Mouse (Mus musculus) testis, postnatal 14 days (tissue): ENCODE data around the gene Ltc4s.

Experiments
- DNase-seq: peaks from one replicate; pipeline ENCODE4 v3.0.0; 2021; ENCODE audit warnings: low spot score

The Ltc4s gene

DNA sequence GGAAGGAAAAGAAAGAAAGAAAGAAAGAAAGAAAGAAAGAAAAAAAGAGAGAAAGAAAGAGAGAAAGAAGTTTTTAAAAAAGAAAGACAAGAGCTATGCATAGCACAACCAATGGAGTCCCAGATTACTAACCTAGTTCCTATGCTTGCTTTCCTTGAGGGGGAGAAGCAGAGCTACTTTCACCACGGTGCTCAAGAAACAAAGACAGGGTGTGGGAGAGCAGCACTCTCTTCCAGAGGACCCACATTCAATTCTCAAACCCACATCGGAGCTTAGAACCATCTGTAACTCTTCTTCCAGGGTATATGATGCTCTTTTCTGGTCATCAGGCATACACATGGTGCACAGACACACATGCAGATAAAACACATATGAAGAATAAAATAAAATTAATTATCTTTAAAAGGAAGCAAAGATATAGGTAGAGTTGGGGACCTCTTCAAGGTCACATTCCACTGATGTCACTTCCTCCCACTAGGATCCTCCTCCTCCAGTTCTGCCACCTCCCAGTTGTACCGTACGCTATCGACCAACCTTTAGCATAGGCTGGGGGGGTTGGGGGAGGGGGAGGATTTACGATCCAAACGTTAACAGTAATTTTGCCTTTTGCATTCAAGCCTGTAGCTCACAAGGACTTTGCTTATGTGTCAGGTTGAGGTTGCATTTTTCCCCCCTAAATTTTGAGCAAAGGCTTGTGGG is 10.2 kb upstream of the Ltc4s start:
- no peak for DNase-seq

DNA sequence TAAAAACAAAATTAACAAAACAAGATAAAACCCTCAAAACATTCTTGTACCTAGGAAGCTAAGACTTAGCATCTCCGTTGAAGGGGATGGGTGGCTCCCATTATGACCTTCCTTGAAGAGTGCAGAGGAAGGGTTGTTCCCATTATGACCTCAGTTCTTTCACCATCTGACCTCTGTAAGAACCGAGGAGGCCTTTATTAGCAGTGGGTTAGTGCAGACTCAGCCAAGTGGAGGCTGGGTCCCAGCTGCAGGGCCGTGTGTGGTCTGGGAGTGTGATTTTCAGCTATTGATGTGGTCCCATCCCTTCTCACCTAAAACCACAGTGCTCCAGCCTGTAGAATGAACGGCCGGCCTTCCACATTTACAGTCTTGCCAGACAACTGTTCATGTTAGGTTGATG is 6.9 kb upstream of the Ltc4s start:
- DNase-seq: no peak

DNA sequence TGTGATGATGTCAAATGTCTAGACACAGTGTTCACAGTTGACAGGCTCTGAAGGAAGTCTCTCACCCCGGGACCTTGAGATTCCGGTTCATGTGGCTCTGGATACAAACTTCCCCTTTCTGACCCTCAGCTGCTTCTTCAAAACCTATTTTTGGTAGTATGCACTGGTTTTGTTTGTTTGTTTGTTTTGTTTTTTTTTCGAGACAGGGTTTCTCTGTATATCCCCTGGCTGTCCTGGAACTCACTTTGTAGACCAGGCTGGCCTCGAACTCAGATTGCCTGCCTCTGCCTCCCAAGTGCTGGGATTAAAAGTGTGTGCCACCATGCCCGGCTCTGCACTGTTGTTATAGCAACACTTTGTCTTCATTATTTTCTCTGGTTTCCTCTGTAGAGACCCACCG is 5.5 kb upstream of the Ltc4s start:
- DNase-seq: no peak

DNA sequence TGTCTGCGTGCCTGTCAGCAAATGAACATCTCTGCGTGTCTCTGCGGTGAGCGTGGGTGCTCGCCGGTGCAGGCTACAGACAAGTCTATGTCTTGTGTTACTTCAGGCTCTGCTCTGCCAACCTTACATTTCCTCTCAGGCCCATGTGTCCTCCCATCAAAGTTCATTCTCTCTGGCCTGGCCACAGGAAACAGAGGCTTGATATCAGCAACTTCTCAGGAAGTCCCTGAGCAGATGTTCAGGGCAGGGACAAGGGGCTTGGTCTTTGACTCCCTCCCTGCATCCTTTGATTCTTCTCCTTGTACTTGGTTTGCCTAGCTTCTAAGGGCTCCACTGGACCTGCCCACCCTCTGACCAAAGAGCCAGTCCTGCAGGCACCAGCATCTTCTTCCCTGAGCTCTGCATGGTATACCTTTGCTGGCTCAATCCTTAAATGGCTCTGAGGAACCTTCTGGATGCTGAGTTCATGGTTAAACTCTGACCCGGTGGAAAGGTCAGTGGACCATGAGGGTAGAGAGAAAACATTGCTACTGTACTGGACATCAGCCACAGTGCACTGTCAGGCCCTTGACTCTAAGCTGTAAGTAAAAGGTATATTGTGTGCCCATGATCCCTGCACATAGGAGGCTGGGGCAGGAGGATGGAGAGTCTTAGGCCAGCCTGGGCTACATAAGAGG is 2.0 kb upstream of the Ltc4s start:
- no peak for DNase-seq

DNA sequence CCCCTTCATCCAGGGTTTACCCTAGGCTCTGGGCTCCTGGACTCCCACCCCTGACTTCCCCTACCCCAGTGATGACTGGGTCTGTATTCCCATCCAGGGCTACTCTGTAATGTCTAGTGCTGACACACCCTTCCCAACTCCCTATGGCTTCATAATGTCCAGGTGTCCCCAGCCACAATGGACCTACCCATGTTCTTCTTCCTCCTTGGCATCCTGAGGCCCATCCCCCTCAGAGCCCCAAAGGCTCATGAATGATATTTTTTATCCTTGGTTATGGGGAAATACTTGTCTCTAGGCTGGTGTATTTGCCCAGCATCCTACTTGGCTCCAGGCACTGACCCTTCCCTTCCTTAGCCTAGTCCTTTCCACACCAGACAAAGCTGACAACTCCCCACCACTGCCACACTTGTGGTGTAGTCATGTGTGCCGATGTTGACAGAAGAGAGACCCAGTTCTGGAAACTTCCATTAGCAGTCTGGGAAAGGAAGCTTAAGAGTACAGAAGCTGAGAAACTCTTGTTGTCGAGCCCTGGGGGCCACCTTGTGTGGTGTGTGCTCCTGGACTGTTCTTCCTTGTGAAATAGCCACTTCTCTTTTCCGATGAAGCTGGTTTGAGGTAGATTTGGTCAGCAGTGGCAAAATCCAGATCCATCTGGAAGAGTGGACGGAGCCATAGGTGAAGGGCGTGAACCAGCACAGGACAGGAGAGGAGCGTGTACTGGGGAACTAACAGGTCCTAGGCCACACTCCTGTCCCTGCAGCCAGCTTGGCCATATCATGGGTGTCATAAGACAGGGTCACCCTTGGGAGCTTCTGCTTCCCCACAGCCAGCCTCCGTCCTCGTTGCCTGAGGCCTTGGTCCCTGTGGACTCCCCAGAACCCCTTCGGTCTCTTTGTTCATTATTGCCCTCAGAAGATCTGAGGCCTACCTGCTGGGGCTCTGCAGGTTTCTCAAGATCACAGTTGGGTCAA is 690 bp upstream of the Ltc4s start:
- DNase-seq: no peak

DNA sequence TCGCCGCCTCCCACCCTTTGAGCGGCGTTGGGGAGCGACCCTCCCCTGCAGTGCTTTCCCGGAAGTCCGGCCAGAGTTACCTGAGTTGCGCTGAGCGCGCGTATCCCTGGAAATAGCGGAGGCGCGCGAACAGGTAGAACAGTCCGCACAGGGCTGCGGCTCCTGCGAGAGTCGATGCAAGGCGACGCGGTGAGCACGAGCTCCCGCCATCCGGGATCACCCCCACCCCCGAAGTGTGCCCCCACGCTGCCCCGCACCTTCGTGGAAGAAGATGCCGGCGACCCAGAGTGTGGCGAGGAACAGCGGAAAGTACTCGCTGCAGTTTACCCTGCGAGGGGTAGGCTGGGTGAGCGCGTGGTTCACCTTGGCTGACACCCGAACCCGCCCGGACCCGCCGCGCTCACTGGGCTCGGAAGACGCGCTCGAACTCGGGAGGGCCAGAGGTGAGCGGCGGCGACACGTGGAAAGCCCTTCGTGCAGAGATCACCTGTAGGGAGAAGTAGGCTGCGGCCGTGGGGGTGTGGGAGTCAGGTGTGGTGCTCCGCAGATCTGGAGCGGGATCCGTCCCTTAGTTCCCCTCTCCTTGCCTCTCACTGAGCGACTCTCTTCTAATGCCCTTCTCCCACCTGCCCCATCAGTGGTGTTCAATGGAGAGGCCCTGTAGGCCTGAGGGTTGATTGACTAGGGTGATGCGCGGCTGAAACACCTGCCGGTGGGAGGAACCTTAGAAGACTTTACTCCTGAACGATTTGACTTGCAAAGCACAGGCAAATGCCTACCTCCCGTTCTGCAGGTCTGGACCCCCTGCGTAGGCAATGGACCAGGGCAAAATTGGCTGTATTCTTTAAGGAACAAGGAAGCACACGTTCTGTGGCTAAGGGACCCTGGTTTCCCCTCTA is 1.2 kb downstream of the Ltc4s start:
- peak; percentile 40 for DNase-seq

DNA sequence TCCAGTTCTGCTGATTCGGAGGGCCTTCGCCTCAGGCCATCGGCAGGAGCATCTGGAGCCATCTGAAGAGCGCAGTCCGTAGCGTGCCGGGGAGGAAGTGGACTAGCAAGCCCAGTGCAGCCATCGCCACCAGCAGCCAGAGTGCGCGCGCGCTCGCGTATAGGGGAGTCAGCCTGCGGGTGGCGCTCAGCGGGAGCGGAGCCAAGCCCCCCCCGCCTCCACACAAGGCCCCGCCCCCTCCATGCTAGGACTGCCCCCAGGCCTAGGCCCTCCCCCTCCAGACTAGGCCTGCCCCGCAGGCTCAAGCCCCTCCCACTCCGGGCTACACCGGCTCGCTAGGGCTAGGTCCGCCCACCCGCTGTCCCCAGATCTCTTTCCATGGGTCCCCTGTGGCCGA is 1.9 kb downstream of the Ltc4s start:
- peak; percentile 88 for DNase-seq

DNA sequence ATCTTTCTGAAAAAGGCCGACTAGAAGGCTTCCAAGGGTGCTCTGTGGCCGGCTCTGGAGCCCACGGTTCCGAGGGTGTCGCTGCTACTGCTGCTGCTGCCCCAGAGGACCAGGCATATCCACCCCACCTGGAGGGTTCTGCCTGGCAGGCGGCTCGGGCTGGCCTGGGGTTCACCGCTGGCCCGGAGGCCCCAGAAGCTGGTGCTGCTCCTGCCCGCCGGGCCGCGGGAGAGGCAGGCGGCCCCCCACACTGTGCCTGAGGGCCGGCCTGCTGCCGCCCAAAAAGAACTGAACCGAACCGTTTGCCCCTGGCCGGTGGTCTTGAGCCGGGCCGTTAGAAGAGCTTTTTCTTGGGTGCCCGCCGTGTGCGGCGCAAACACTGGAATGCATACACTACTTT is 3.8 kb downstream of the Ltc4s start:
- DNase-seq: no peak

DNA sequence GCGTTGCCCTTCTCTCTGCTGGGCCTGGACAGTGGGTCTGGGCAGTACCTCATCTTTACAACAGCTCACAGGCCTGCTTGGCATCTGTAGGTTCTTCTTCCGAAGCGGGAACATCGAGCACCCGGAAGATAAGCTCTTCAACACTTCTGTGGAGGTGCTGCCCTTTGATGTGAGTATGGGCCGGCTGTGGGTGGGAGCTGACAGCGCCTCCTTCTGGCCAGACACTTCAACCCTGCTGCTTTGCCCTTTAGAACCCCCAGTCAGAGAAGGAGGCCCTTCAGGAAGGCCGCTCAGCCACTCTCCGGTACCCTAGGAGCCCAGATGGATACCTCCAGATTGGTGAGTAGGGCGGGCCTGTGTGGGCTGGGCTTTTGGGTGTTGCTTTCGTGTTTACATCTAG is 4.4 kb downstream of the Ltc4s start:
- peak; percentile 53 for DNase-seq

DNA sequence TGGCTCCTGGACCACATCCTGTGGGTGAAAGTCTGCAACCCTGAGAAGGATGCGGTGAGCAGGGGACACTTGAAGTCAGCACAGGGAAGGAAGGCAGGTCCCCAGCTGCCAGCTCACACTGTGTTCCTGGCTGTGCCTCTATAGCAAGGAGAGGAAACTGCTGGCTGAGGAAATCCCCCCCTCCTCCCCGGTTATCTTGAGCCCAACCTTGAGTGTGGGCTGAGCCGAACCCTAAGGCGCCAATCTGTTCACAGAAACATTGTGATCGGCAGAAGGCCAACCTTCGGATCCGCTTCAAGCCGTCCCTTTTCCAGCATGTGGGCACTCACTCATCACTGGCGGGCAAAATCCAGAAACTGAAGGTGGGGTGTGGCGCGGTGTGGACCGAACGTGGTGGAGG is 5.4 kb downstream of the Ltc4s start:
- DNase-seq: peak; percentile 71

DNA sequence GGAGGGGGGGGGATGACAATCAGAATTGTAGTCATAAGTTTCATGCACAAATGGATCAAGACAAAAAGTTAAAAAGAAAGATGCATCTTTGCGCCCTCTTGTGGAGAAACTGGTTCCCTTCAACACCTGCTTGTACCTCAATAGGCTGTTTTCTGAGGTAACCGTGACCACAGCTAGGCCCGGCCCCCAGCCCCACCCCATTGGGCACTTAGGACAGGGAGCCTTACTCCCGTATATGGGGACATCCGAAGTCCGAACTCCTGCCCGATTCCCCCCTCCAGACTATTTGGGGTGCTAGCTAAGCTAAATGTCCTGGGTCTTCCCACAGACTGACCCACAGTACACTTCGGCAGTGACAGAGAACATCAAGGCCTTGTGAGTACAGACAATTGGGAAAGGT is 7.0 kb downstream of the Ltc4s start:
- peak; percentile 55 for DNase-seq

DNA sequence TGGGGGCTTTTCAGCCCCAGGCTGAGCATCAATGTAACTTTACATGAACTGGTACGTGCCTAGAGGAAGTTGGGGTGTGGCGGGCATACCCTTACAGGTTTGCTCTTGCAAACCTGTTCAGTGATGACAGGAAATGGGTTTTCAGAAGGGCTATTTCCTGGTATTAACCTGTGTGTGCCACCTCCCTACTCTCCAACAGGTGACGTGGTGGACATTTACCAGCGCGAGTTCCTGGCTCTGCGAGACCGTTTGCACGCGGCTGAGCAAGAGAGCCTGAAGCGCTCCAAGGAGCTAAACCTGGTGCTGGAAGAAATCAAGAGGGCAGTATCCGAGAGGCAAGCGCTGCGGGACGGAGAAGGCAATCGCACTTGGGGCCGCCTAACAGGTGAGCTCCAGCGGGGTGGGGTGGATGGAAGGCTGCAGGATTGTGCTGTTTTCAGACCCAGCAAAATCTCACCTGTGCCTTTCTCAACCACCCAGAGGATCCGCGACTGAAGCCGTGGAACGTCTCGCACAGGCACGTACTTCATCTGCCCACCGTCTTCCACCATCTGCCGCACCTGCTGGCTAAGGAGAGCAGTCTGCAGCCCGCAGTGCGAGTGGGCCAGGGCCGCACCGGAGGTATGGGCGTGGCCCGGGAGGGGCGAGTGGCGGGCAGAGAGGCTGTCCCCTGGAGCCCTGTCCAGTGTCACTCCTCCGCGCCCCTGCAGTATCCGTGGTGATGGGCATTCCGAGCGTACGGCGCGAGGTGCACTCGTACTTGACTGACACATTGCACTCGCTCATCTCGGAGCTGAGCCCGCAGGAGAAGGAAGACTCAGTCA is 7.7 kb downstream of the Ltc4s start:
- no peak for DNase-seq

DNA sequence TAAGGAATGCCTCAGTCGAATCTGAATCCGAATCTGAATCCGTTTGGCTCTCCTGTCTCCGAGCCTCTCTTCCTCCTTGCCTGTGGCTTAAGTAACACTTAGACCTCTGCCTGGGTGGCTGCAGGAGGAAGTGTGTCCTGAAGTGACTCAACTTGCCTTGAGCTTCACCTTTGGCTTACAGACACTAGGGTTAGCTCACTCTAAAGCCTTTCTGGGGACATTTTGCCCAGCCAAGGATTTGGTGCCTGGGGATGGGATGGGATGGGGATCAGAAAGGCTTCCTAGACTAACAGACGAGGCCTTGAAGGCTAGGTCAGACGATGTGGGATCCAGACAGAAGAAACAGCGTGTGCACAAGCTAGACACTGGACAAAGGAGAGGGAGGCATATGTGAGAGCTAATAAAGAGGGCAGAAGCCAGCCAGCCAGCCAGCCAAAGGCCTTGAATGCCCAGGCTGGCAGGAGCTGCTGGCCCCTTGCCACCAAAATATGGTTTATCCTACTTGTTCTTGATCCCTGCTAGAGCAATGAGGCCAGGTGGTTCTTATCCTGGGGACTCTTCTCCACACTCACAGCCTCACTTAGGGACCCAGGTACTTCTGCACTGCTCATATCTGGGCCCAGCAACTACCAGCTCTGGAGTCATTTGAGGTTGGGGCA is 9.0 kb downstream of the Ltc4s start:
- peak; percentile 74 for DNase-seq

DNA sequence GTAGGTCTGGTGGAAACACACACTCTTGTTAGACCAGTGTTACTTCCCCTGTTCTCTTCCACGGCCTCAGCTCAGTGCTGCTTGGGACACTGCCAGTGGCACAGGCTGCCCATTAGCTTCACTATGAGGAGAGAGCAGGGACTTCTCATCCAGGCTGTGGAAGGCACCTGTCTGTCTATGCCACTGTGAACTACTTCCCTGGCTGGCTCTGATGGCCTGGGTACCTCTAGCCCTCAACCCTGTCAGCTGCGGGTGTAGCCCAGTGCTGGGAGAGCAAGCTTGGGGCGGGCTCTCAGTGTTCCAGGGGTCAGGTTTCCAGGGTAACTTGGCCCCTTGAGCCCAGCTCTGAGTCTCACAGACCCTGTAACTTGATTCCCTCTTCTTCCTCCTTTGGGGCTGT is 9.6 kb downstream of the Ltc4s start:
- DNase-seq: no peak

DNA sequence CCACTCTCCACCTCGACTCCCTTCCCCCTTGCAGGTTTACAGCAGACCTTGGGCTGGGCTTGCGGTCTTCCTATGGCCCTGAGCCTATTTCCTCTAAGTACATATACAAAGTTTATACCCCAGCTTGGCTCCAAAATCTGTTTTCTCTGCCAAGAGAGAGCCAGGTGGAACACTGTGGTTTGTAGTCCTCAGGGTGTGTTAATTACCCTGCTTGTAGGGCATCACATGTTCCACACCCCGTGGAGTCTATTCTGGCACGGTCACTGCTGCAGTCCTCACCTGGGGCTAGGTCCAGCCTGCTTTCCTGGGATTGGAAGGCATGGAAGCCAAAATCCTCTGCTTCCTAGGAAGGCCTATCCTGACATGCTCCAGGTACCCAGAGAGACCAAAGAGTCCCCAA is 10.7 kb downstream of the Ltc4s start:
- DNase-seq: no peak

DNA sequence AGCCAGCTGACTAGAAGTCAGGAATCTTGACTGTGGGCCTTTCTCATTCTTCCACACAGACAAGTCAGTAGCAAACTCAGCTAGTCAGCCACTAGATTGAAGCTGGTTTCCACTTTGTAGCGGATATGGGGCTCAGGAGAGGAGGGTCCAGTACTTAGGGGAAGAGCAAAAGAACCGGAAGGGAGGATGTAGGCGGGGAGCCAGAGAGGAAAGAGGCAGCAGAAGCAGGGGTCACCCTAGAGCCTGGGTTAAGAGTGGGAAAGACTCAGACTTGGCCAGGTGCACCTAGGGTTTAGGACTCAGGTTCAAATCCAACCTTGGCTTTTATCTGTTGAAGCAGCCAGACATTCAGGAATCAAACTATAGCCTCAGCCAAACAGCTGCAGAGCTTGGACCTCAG is 11.2 kb downstream of the Ltc4s start:
- no peak for DNase-seq

DNA sequence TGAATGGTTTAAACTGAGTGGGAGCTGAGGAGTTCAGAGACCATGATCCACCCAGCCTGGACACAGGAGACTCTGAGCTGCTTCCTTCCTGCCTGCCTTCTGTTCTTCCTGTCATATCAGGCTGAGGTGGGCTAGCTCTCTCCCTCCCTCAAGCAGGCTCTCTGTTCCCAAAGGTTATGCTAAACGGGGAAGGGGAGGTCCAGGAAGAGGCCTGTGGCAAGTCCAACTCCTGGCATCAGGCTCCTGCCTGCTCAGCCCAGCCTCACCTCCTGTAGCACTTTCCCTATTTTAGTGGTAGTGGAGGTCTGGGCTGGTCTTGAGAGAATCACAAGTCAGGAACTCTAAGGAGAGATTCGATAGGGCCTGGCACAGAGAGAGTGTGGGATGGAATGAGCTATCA is 12.0 kb downstream of the Ltc4s start:
- DNase-seq: no peak

DNA sequence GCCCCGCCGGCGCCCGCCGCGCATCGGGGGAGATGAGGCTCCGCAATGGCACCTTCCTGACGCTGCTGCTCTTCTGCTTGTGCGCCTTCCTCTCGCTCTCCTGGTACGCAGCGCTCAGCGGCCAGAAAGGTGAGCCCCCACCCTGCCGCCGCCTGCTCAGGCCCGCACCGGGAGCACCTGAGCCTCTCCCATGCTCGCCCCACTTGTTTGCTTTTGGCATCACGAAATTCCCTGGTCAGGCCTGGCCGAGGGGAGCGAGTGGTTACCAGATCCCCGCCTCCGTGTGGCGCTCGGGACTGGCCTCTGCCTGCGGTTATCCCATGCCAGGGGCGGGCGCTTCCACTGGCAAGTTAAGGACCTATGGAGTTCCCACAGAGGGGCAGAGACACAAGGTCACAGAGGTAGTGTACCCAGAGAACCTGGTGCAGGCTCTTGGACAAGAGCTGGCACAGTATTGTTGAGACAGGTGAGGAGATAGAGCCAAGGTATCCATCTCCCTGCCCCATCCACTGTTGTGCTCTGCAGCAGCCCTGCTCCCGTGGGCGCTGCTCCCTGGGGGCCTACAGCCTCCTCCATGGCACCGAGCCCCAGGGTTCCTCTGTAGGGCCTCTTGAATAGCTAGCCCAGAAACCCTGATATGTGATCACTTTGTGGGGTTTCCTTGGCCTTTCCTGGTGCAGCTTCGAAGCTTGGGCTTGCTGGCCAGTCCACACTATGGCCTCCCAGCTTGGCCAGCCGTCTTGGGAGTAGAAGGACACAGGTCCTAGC is 12.6 kb downstream of the Ltc4s start:
- no peak for DNase-seq

DNA sequence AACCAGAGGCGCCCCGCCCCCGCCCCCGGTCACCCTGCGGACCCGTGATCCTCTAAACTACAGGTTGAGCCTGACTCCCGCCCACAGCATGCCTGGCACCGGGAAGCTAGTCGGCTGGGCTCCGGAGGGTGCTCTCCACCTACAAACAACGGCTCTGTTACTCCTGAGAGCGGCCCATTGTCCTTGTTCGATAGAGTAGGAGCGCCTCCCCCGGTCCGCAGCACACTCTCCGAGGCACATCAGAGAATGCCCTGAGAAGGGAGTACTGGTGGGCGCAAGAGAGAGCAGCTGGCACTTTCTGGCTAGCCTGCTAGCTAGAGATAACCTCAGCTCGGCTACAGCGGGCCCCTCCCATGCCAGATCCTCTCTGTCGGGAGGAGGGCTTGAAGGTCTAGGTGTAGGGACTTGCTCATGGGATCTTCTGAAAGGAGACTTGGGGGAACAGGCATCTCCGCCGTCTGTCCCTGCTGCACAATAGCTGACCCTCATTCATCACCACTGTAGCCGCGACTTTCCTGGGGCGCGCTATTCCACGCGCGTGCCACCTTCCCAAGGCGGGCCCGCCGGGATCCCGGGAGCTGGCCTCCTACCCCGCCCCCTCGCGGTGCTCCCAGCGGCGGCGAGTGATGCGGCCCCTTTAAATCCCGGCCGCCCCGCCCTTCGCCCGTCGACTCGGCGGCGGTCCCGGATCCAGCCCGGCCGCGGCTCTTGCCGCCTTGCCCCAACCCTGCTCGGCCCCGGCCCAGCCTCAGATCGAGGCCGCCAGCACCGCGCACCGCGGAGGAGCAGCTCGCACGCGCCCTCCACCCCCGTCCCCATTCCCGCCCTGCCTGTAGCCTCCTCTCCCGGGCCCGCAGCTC is 13.5 kb downstream of the Ltc4s start:
- DNase-seq: peak; percentile 83
